Mouse (Mus musculus): Measurements from ENCODE around the gene Fbln2. TPM values are rescaled to one million over a fixed set of nuclear protein-coding genes. Genes with fewer than 3 reads are reported as not detected.

Fbln2 gene
- polyA plus RNA-seq, 1 experiment from 2014 or later = 32.1 TPM

DNA sequence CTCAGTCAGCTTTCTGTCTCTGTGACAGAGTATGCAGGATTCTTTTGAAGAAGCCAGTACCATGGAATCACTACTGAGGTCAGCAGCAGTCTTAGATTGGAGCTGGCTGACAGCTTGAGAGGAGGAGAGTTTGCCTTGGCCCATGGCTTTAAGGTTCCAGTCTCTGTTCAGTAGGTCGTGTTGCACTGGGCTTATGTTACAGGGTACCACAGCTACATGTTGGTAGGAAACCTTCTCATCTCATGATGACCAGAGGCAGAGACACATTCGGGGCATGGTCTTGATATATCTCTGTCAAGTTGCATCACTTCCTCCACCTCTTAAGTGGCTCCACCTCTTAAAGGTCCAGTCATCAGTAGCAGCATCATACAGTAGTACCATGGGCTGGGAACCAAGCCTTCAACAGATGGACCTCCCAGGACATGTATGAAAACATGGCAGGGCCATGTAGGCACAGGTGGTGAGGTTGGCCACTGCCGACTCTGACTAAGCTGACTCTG lies 40.8 kb upstream of the Fbln2 start:
- H3K27ac ChIP-seq (replicated peaks) = no peak overlapping the region
- no peaks in the 10 kb centered on the region for H3K9me3 ChIP-seq (ENCODE audit: control insufficient read depth, low read length)
- peaks cover 5% of the 10 kb centered on the region; the same call in 1 of the 2 replicates for H3K36me3 ChIP-seq (ENCODE audit: control insufficient read depth, insufficient read depth, low read length)
- TF ChIP-seq CTCF (IDR thresholded peaks at IDR 0.05; ENCODE audit: low read depth) = no peak
- no peak for TF ChIP-seq EP300 (optimal IDR thresholded peaks at IDR 0.05)
- H3K4me2 ChIP-seq (replicated peaks; ENCODE audit: low read depth) = no peak overlapping the region
- no peaks in the 10 kb centered on the region for H3K27me3 ChIP-seq (ENCODE audit: control insufficient read depth, insufficient read depth, low read length)
- H3K4me3 ChIP-seq (ENCODE audit: low read depth, low read length) = no peak overlapping the region
- 75% methylated on average over 3 of the region's 3 CpGs for WGBS
- H3K4me1 ChIP-seq (replicated peaks; ENCODE audit: control insufficient read depth, insufficient read depth) = no peaks in the 10 kb centered on the region
- DNase-seq (ENCODE audit: low spot score) (no peak), ATAC-seq (ENCODE audit: low FRiP score, low TSS enrichment) (no peak)
- H3K9ac ChIP-seq (ENCODE audit: low read length) = no peak overlapping the region

DNA sequence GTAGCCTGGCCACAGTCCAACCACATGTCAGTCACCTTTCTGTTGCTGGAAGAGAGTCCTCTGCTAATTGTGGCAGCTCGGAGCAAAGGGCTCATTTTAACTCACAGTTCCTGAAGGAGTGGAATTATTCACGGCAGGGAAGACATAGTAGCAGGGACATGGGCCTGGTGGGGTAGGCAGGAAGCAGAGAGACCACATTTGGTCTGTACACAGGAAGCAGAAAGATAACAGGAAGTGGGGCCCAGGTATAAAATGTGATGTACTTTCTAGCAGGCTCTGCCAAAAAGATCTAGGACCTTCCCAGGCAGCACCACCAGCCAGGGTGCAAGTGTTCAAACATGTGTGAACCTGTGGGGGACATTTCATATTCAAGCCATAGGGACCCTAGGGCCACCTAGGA lies 39.9 kb upstream of the Fbln2 start:
- Histone ChIP-seq H3K4me1 (replicated peaks; ENCODE audit: control insufficient read depth, insufficient read depth) (no peaks in the 10 kb centered on the region), H3K27me3 (ENCODE audit: control insufficient read depth, insufficient read depth, low read length) (no peaks in the 10 kb centered on the region), H3K27ac (replicated peaks) (no peak overlapping the region), H3K9ac (ENCODE audit: low read length) (no peak overlapping the region), H3K4me2 (replicated peaks; ENCODE audit: low read depth) (no peak overlapping the region), H3K9me3 (ENCODE audit: control insufficient read depth, low read length) (no peaks in the 10 kb centered on the region), H3K36me3 (ENCODE audit: control insufficient read depth, insufficient read depth, low read length) (peaks cover 5% of the 10 kb centered on the region; the same call in 1 of the 2 replicates), H3K4me3 (ENCODE audit: low read depth, low read length) (no peak overlapping the region)
- TF ChIP-seq CTCF (IDR thresholded peaks at IDR 0.05; ENCODE audit: low read depth) = no peak
- TF ChIP-seq EP300 (optimal IDR thresholded peaks at IDR 0.05) = no peak
- WGBS = 53% methylated on average over 2 of the region's 2 CpGs
- ATAC-seq (ENCODE audit: low FRiP score, low TSS enrichment) (no peak), DNase-seq (ENCODE audit: low spot score) (no peak)

GRCm38 (mm10) chr6:91173221-91173880 lies 38.9 kb upstream of the Fbln2 start:
- Histone ChIP-seq H3K27me3 (ENCODE audit: control insufficient read depth, insufficient read depth, low read length) (no peaks in the 10 kb centered on the region), H3K27ac (replicated peaks) (no peak overlapping the region), H3K9ac (ENCODE audit: low read length) (no peak overlapping the region), H3K4me2 (replicated peaks; ENCODE audit: low read depth) (no peak overlapping the region), H3K4me1 (replicated peaks; ENCODE audit: control insufficient read depth, insufficient read depth) (no peaks in the 10 kb centered on the region), H3K9me3 (ENCODE audit: control insufficient read depth, low read length) (no peaks in the 10 kb centered on the region), H3K36me3 (ENCODE audit: control insufficient read depth, insufficient read depth, low read length) (peaks cover 5% of the 10 kb centered on the region; the same call in 1 of the 2 replicates), H3K4me3 (ENCODE audit: low read depth, low read length) (no peak overlapping the region)
- 49% methylated on average over 6 of the region's 7 CpGs for WGBS
- TF ChIP-seq EP300 (optimal IDR thresholded peaks at IDR 0.05) (no peak), CTCF (IDR thresholded peaks at IDR 0.05; ENCODE audit: low read depth) (peak; percentile 81)
- DNase-seq (ENCODE audit: low spot score) (peak; percentile 68), ATAC-seq (ENCODE audit: low FRiP score, low TSS enrichment) (peak; percentile 22; the same call in 1 of the 2 replicates)

GRCm38 (mm10) chr6:91174211-91174610 lies 38.0 kb upstream of the Fbln2 start:
- Histone ChIP-seq H3K9me3 (ENCODE audit: control insufficient read depth, low read length) (no peaks in the 10 kb centered on the region), H3K4me3 (ENCODE audit: low read depth, low read length) (no peak overlapping the region), H3K27me3 (ENCODE audit: control insufficient read depth, insufficient read depth, low read length) (no peaks in the 10 kb centered on the region), H3K9ac (ENCODE audit: low read length) (no peak overlapping the region), H3K36me3 (ENCODE audit: control insufficient read depth, insufficient read depth, low read length) (0 out of 2 replicates have a peak, but pooled peaks cover 5% of the 10 kb centered on the region), H3K4me2 (replicated peaks; ENCODE audit: low read depth) (no peak overlapping the region), H3K27ac (replicated peaks) (no peak overlapping the region), H3K4me1 (replicated peaks; ENCODE audit: control insufficient read depth, insufficient read depth) (no peaks in the 10 kb centered on the region)
- ATAC-seq (ENCODE audit: low FRiP score, low TSS enrichment) = no peak
- TF ChIP-seq CTCF (IDR thresholded peaks at IDR 0.05; ENCODE audit: low read depth) = peak; percentile 0; the same call in 1 of the 2 replicates
- no peak for TF ChIP-seq EP300 (optimal IDR thresholded peaks at IDR 0.05)
- DNase-seq (ENCODE audit: low spot score) = no peak
- 64% methylated on average over 3 of the region's 3 CpGs for WGBS

DNA sequence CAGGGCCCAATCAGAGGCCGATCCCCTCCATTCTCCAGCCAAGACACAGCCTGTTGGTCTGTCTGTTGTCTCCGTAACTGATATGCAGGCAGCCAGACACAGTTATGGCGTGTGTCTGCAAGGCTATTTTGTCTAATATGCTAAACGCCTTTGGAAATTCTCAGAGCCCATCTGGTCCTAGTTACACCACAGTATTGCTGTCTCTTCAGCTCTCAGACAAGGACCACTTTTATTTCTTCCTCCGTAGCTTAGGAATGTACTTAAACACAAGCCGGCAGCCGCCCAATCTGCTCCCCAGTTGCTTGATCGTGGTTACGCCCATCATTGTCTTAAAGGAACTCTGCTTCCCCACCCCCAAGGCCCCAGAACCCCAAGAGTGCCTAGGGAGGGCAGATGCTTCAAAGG lies 31.5 kb upstream of the Fbln2 start:
- H3K36me3 ChIP-seq (ENCODE audit: control insufficient read depth, insufficient read depth, low read length) = no peaks in the 10 kb centered on the region
- TF ChIP-seq EP300 (optimal IDR thresholded peaks at IDR 0.05) (no peak), CTCF (IDR thresholded peaks at IDR 0.05; ENCODE audit: low read depth) (no peak)
- no peak overlapping the region for H3K4me3 ChIP-seq (ENCODE audit: low read depth, low read length)
- no peak for DNase-seq (ENCODE audit: low spot score)
- H3K4me1 ChIP-seq (replicated peaks; ENCODE audit: control insufficient read depth, insufficient read depth) = no peaks in the 10 kb centered on the region
- H3K27ac ChIP-seq (replicated peaks) = no peak overlapping the region
- H3K27me3 ChIP-seq (ENCODE audit: control insufficient read depth, insufficient read depth, low read length) = no peaks in the 10 kb centered on the region
- H3K4me2 ChIP-seq (replicated peaks; ENCODE audit: low read depth) = no peak overlapping the region
- H3K9ac ChIP-seq (ENCODE audit: low read length) = no peak overlapping the region
- WGBS = 48% methylated on average over 9 of the region's 9 CpGs
- ATAC-seq (ENCODE audit: low FRiP score, low TSS enrichment) = no peak; the same call in 1 of the 2 replicates
- H3K9me3 ChIP-seq (ENCODE audit: control insufficient read depth, low read length) = no peaks in the 10 kb centered on the region

GRCm38 (mm10) chr6:91181320-91181719 lies 30.9 kb upstream of the Fbln2 start:
- no peaks in the 10 kb centered on the region for H3K4me1 ChIP-seq (replicated peaks; ENCODE audit: control insufficient read depth, insufficient read depth)
- ATAC-seq (ENCODE audit: low FRiP score, low TSS enrichment) (no peak), DNase-seq (ENCODE audit: low spot score) (no peak)
- H3K27ac ChIP-seq (replicated peaks) = no peak overlapping the region
- H3K4me3 ChIP-seq (ENCODE audit: low read depth, low read length) = no peak overlapping the region
- no peak overlapping the region for H3K4me2 ChIP-seq (replicated peaks; ENCODE audit: low read depth)
- TF ChIP-seq CTCF (IDR thresholded peaks at IDR 0.05; ENCODE audit: low read depth) (no peak), EP300 (optimal IDR thresholded peaks at IDR 0.05) (no peak)
- no peaks in the 10 kb centered on the region for H3K27me3 ChIP-seq (ENCODE audit: control insufficient read depth, insufficient read depth, low read length)
- H3K9me3 ChIP-seq (ENCODE audit: control insufficient read depth, low read length) = no peaks in the 10 kb centered on the region
- no peaks in the 10 kb centered on the region for H3K36me3 ChIP-seq (ENCODE audit: control insufficient read depth, insufficient read depth, low read length)
- no peak overlapping the region for H3K9ac ChIP-seq (ENCODE audit: low read length)
- 51% methylated on average over 2 of the region's 2 CpGs for WGBS
